Mouse (Mus musculus): ENCODE measurements around the gene Ankrd16. TPM values are rescaled to one million over a fixed set of nuclear protein-coding genes. Genes with fewer than 3 reads are reported as not detected.

The Ankrd16 gene
- polyA plus RNA-seq, 1 experiment from 2014 or later = 52.1 TPM

DNA sequence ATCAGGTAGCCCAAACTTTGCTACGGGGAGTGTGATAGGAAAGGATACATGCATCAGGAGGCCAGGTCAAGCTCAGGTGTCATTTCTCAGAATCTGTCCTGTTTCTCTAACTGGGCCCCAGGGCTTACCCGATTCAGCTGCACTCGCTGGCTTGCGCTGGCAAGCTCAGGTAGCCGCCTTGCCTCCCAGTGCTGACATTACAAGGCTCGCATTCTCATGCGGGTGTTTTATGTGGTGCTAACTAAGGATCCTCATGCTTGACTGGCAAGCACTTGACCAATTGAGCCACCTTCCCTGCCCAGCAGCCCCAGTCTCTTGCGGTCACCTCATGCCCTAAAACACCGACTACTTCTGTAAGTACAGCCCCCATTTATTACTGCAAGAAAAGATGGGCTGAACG lies 3.2 kb upstream of the Ankrd16 start:
- H3K36me3 ChIP-seq = peaks cover 6% of the 10 kb centered on the region
- H3K4me2 ChIP-seq = no peak overlapping the region
- ATAC-seq (replicated peaks; ENCODE audit: low FRiP score) = no peak
- H3K9ac ChIP-seq = no peak overlapping the region
- WGBS = 78% methylated on average over 10 of the region's 10 CpGs
- no peaks in the 10 kb centered on the region for H3K9me3 ChIP-seq (replicated peaks)
- peaks cover 26% of the 10 kb centered on the region for H3K4me1 ChIP-seq
- no peak overlapping the region for H3K27ac ChIP-seq
- H3K4me3 ChIP-seq (replicated peaks) = no peak overlapping the region
- H3K27me3 ChIP-seq = no peaks in the 10 kb centered on the region

DNA sequence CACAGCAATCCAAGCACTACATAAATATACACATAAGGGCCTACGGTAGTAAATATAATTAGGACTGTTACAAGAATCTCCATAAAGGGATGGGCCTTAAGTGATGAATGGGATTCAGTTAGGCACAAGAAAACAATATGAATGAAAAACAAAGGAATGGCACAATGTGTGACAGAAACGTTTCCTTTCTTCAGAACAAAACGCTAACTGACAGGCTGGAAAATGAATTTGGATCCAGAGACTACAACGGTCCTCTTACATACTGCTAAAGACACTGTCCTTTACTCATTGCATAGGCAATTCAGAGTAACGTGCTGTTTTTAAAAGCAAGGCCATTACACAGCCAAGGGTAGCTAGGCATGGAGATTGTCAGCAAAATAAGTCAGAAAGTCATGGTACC lies 2.6 kb upstream of the Ankrd16 start:
- ATAC-seq (replicated peaks; ENCODE audit: low FRiP score) = no peak
- Histone ChIP-seq H3K36me3 (peaks cover 6% of the 10 kb centered on the region; the same call in 1 of the 2 replicates), H3K4me3 (replicated peaks) (no peak overlapping the region), H3K9ac (no peak overlapping the region), H3K27ac (no peak overlapping the region), H3K4me2 (no peak overlapping the region), H3K4me1 (peaks cover 33% of the 10 kb centered on the region), H3K9me3 (replicated peaks) (no peaks in the 10 kb centered on the region), H3K27me3 (no peaks in the 10 kb centered on the region)
- WGBS = 88% methylated on average over 5 of the region's 5 CpGs

DNA sequence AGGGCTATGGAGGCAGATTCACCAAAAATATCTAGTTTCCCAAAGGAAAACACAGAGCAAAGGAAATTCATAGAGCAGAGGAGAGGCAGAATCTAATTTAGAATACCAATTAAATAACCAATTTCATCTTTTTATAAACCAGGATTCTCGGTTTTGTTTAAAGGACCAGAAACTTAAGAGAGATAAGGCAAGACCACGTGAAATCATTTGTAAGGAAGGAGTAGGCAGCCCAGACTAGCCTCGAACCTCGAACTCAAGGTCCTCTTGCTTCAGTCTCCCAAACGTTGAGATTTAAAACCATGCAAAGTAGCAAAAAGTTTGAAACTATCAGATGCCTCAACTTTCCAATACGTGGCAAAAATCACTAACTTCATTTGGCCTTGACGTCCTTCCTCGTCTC lies 1.3 kb upstream of the Ankrd16 start:
- H3K27ac ChIP-seq = 0 out of 2 replicates have a peak overlapping the region, but pooled peaks have one; percentile 93
- WGBS = 49% methylated on average over 8 of the region's 8 CpGs
- no peaks in the 10 kb centered on the region for H3K27me3 ChIP-seq
- no peaks in the 10 kb centered on the region for H3K9me3 ChIP-seq (replicated peaks)
- H3K9ac ChIP-seq = peak overlapping the region; percentile 92
- peaks cover 34% of the 10 kb centered on the region for H3K4me1 ChIP-seq
- peak overlapping the region; percentile 75 for H3K4me2 ChIP-seq
- ATAC-seq (replicated peaks; ENCODE audit: low FRiP score) = no peak
- peak overlapping the region; percentile 91 for H3K4me3 ChIP-seq (replicated peaks)
- peaks cover 18% of the 10 kb centered on the region for H3K36me3 ChIP-seq

DNA sequence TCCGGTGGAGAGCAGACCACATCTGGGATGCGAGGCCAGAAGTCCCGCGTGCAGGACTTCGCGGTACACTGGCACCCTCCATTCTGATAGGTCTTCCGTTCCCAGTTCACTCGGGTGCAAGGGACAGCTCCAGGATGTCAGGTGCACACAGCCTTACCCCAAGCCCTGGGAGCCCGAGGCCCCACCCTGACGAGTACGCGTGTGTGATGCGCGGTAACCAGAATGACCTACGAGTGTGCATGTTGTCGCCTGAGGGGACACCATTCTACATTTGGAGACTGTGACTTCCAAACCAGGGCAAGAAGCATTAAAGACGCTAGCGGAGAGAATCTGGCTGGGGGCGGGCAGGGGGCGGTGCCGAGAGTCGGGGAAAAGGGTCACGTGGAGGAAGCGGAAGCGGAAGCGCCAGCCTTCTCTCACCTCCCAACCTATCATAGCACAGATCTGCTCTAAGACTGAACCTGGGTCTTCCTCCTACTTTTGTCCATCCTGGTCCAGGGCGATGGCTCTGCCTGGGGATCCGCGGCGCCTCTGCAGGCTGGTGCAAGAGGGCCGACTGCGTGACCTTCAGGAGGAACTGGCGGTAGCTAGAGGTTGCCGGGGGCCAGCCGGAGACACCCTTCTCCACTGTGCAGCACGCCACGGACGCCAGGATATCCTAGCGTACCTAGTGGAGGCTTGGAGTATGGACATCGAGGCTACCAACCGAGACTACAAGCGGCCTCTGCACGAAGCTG lies 579 bp downstream of the Ankrd16 start:
- Histone ChIP-seq H3K9ac (peak overlapping the region; percentile 80), H3K36me3 (peaks cover 37% of the 10 kb centered on the region), H3K4me2 (peak overlapping the region; percentile 94), H3K4me3 (replicated peaks) (peak overlapping the region; percentile 91), H3K4me1 (peaks cover 34% of the 10 kb centered on the region), H3K27me3 (no peaks in the 10 kb centered on the region), H3K27ac (peak overlapping the region; percentile 99), H3K9me3 (replicated peaks) (no peaks in the 10 kb centered on the region)
- peak; percentile 89 for ATAC-seq (replicated peaks; ENCODE audit: low FRiP score)
- under 1% methylated on average over 43 of the region's 43 CpGs for whole genome bisulfite sequencing

DNA sequence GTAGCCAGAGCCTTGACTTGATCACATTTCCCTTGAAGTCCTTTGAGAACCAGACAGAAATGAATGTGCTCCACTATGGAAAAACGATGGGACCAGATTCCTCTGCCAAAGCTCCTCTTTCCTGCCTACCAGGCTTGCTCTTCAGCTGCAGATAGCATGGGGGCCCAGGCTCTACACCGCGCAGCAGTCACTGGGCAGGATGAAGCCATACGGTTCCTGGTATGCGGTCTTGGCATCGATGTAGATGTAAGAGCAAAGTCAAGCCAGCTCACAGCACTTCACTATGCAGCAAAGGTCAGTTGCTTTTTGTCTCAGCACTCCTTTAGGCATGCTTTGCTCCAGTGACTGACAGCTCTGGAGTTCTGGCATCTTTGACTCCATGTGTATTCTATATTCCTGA lies 6.5 kb downstream of the Ankrd16 start:
- Histone ChIP-seq H3K4me2 (no peak overlapping the region), H3K27me3 (no peaks in the 10 kb centered on the region), H3K27ac (no peak overlapping the region), H3K4me1 (peaks cover 11% of the 10 kb centered on the region), H3K9me3 (replicated peaks) (no peaks in the 10 kb centered on the region), H3K4me3 (replicated peaks) (no peak overlapping the region), H3K9ac (no peak overlapping the region), H3K36me3 (peaks cover 91% of the 10 kb centered on the region)
- ATAC-seq (replicated peaks; ENCODE audit: low FRiP score) = no peak
- 94% methylated on average over 6 of the region's 6 CpGs for WGBS

DNA sequence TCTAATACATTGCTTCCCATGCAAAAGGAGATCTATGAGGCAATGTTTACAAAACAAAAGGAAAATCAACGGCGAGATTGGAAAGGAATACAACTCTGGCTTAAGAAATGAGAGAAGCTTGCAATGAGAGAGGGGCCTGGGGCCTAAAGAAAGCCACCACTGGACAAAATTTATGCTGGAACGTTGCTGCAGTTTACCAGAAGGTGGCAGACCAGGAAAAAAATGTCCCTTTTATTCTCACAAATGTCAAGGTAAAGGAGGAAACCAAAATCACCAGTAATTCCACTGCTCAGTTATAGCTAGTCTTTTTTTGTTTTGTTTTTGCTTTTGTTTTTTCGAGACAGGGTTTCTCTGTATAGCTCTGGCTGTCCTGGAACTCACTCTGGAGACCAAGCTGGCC lies 17.0 kb downstream of the Ankrd16 start:
- H3K4me2 ChIP-seq = no peak overlapping the region
- no peaks in the 10 kb centered on the region for H3K27me3 ChIP-seq
- WGBS = 73% methylated on average over 4 of the region's 4 CpGs
- H3K4me1 ChIP-seq = no peaks in the 10 kb centered on the region
- H3K4me3 ChIP-seq (replicated peaks) = no peak overlapping the region
- H3K9me3 ChIP-seq (replicated peaks) = no peaks in the 10 kb centered on the region
- peaks cover 46% of the 10 kb centered on the region for H3K36me3 ChIP-seq
- no peak for ATAC-seq (replicated peaks; ENCODE audit: low FRiP score)
- no peak overlapping the region for H3K27ac ChIP-seq
- no peak overlapping the region for H3K9ac ChIP-seq

DNA sequence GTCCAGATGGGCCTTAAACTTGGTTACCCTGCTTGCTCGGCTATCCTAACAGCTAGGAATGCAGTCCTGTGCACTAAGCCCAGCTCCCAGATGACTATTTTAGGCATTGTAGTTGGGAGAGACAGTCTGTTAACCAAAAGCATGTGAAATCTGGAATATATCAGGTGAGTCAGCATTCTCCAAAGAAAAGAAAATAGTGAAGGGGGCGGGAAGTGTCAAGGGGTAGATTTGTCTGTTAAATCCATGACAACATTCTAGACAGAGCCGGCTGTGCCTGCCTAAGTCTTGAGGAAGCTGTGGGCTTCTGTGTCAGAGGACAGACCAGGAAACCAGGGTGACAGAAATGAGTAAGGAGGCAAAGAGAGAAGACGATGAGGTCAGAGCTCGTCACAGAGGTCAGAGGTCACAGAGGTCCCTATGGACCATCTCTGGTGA lies 20.3 kb downstream of the Ankrd16 start:
- no peaks in the 10 kb centered on the region for H3K27me3 ChIP-seq
- H3K4me2 ChIP-seq = no peak overlapping the region
- no peak overlapping the region for H3K4me3 ChIP-seq (replicated peaks)
- no peak overlapping the region for H3K27ac ChIP-seq
- ATAC-seq (replicated peaks; ENCODE audit: low FRiP score) = no peak
- H3K9me3 ChIP-seq (replicated peaks) = no peaks in the 10 kb centered on the region
- no peak overlapping the region for H3K9ac ChIP-seq
- WGBS = 42% methylated on average over 5 of the region's 5 CpGs
- peaks cover 18% of the 10 kb centered on the region; the same call in 1 of the 2 replicates for H3K36me3 ChIP-seq
- H3K4me1 ChIP-seq = no peaks in the 10 kb centered on the region

DNA sequence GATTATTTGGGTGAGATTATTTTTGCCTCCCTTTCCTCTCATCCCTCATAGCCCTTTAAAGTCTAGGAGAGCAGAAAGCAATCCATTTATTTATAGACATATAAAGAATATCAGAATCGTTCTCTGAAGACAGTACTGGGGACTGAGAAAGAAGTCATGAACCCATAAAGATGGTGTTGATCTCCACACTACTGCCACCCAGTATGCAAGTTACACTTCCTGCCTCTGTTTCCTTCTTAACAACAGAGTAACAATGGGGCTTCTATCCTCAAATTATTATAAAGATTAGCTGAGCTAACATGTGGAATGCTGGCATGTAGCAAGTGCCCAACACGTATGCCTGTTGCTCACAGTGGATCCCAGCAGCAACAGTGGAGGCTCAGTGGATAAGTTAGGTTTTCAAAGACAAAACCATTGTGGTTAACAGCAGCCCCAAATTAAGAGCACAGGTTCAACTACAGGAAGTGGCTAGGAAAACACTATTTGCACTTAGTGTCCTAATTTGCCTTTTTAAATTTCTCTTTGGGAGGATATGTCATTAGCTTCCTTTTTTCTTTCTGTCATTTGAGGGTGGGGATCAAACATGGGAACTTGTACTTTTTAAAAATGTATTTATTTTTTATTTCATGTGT lies 23.7 kb downstream of the Ankrd16 start:
- Histone ChIP-seq H3K4me2 (no peak overlapping the region), H3K27ac (no peak overlapping the region), H3K9me3 (replicated peaks) (no peaks in the 10 kb centered on the region), H3K4me1 (no peaks in the 10 kb centered on the region), H3K27me3 (no peaks in the 10 kb centered on the region), H3K9ac (no peak overlapping the region), H3K36me3 (no peaks in the 10 kb centered on the region), H3K4me3 (replicated peaks) (no peak overlapping the region)
- WGBS = 83% methylated on average over 2 of the region's 2 CpGs
- no peak for ATAC-seq (replicated peaks; ENCODE audit: low FRiP score)

Other genes with a start within 250 kb of the Ankrd16 start
- 13.2 and 13.9 TPM in 2 replicates for gene Pfkfb3, start 223.8 kb upstream of the Ankrd16 start, polyA plus RNA-seq (2015; fragmentation: Nextera tagmentation; extraction: Ambion mirVana)
- gene Rbm17, start 173.7 kb upstream of the Ankrd16 start, polyA plus RNA-seq (2015; fragmentation: Nextera tagmentation; extraction: Ambion mirVana) = 148 and 154 TPM in 2 replicates
- not detected in 2 replicates for gene Gm17490, start 151.6 kb upstream of the Ankrd16 start, polyA plus RNA-seq (2015; fragmentation: Nextera tagmentation; extraction: Ambion mirVana)
- gene Il2ra, start 135.1 kb upstream of the Ankrd16 start, polyA plus RNA-seq (2015; fragmentation: Nextera tagmentation; extraction: Ambion mirVana) = not detected in 2 replicates
- gene Il15ra, start 72.6 kb upstream of the Ankrd16 start, polyA plus RNA-seq (2015; fragmentation: Nextera tagmentation; extraction: Ambion mirVana) = 2.1 and 2.2 TPM in 2 replicates
- 127 and 130 TPM in 2 replicates for gene Fbh1, start 294 bp upstream of the Ankrd16 start, polyA plus RNA-seq (2015; fragmentation: Nextera tagmentation; extraction: Ambion mirVana)

Data from kidney, embryonic 15.5 days (tissue).